Mouse (Mus musculus) kidney, adult 9 months (tissue): ENCODE results near the gene Rxra.

ENCODE experiments used
- DNase-seq: peaks from one replicate; pipeline ENCODE4 v3.0.0; 2022

Gene Rxra

GRCm38 (mm10) chr2:27764256-27764936 lies 88.2 kb downstream of the Rxra start:
- no peak for DNase-seq

GRCm38 (mm10) chr2:27764937-27765319 lies 88.7 kb downstream of the Rxra start:
- peak; percentile 92 for DNase-seq

- no peak for DNase-seq
Measured at GRCm38 (mm10) chr2:27767773-27768172, 91.5 kb downstream of the Rxra start.

- no peak for DNase-seq
Measured at GRCm38 (mm10) chr2:27769701-27770100, 93.5 kb downstream of the Rxra start.

- DNase-seq: peak; percentile 66
Measured at GRCm38 (mm10) chr2:27770205-27770604, 94.0 kb downstream of the Rxra start.

- DNase-seq: peak; percentile 85
Measured at GRCm38 (mm10) chr2:27771936-27772335, 95.7 kb downstream of the Rxra start.

GRCm38 (mm10) chr2:27772841-27773388 lies 96.7 kb downstream of the Rxra start:
- peak; percentile 56 for DNase-seq

GRCm38 (mm10) chr2:27773980-27774730 lies 97.9 kb downstream of the Rxra start:
- DNase-seq: peak; percentile 67

GRCm38 (mm10) chr2:27775006-27775405 lies 98.8 kb downstream of the Rxra start:
- no peak for DNase-seq

GRCm38 (mm10) chr2:27775625-27776024 lies 99.4 kb downstream of the Rxra start:
- no peak for DNase-seq

GRCm38 (mm10) chr2:27777756-27778155 lies 101.5 kb downstream of the Rxra start:
- DNase-seq: no peak

- no peak for DNase-seq
Measured at GRCm38 (mm10) chr2:27778289-27778688, 102.0 kb downstream of the Rxra start.

GRCm38 (mm10) chr2:27779291-27779866 lies 103.1 kb downstream of the Rxra start:
- DNase-seq: no peak

GRCm38 (mm10) chr2:27780162-27780561 lies 103.9 kb downstream of the Rxra start:
- DNase-seq: no peak

GRCm38 (mm10) chr2:27785363-27785762 lies 109.1 kb downstream of the Rxra start:
- DNase-seq: no peak

- no peak for DNase-seq
Measured at GRCm38 (mm10) chr2:27785973-27786417, 109.8 kb downstream of the Rxra start.

- DNase-seq: no peak
Measured at GRCm38 (mm10) chr2:27791571-27791970, 115.3 kb downstream of the Rxra start.

- peak; percentile 28 for DNase-seq
Measured at GRCm38 (mm10) chr2:27799018-27799417, 122.8 kb downstream of the Rxra start.

- DNase-seq: no peak
Measured at GRCm38 (mm10) chr2:27801041-27801440, 124.8 kb downstream of the Rxra start.

- peak; percentile 5 for DNase-seq
Measured at GRCm38 (mm10) chr2:27802493-27802892, 126.3 kb downstream of the Rxra start.

GRCm38 (mm10) chr2:27806691-27807090 lies 130.5 kb downstream of the Rxra start:
- DNase-seq: no peak

GRCm38 (mm10) chr2:27807684-27808083 lies 131.4 kb downstream of the Rxra start:
- peak; percentile 45 for DNase-seq

- DNase-seq: no peak
Measured at GRCm38 (mm10) chr2:27809897-27810296, 133.7 kb downstream of the Rxra start.
